Mouse (Mus musculus) forebrain, embryonic 14.5 days (tissue): Measurements from ENCODE around the gene Shisa2. TPM values are rescaled to one million over a fixed set of nuclear protein-coding genes. Genes with fewer than 3 reads are reported as not detected.

Experiments
- ATAC-seq: fragments of 200-750 bp; cut with Nextera tagmentation; 2 replicates; pipeline ENCODE4 v1.8.0; 2017; ENCODE audit warnings: mild to moderate bottlenecking, moderate library complexity
- DNase-seq: peaks from one replicate; pipeline ENCODE4 v3.0.0-alpha.2; 2015; ENCODE audit warnings: low spot score
- H3K27ac ChIP-seq: fragments of 300-500 bp; sonication (generic); 2 replicates; pipeline ENCODE4 v1.5.1; 2014; ENCODE audit warnings: low read depth, mild to moderate bottlenecking, control low read depth, low read length, moderate library complexity
- H3K27me3 ChIP-seq: fragments of 300-500 bp; sonication (generic); replicated peaks from 2 replicates; pipeline ENCODE4 v1.6.1; 2014; ENCODE audit warnings: low read length, control low read depth, mixed read lengths; ENCODE audit not compliant: control insufficient read depth, insufficient read depth
- H3K36me3 ChIP-seq: fragments of 300-500 bp; sonication (generic); 2 replicates; pipeline ENCODE4 v1.6.1; 2014; ENCODE audit warnings: low read length, control low read depth; ENCODE audit not compliant: control insufficient read depth, insufficient read depth
- H3K4me1 ChIP-seq: fragments of 300-500 bp; sonication (generic); 2 replicates; pipeline ENCODE4 v1.6.1; 2014; ENCODE audit warnings: antibody characterized with exemption, low read length, control low read depth; ENCODE audit not compliant: control insufficient read depth, insufficient read depth
- H3K4me2 ChIP-seq: fragments of 300-500 bp; sonication (generic); 2 replicates; pipeline ENCODE4 v1.6.1; 2014; ENCODE audit warnings: mild to moderate bottlenecking, control low read depth, low read length
- H3K4me3 ChIP-seq: fragments of 300-500 bp; sonication (generic); 2 replicates; pipeline ENCODE4 v1.5.1; 2014; ENCODE audit warnings: low read depth, low read length, control low read depth
- H3K9ac ChIP-seq: fragments of 300-500 bp; sonication (generic); 2 replicates; pipeline ENCODE4 v1.6.1; 2014; ENCODE audit warnings: mild to moderate bottlenecking, low read length, control low read depth, moderate library complexity
- H3K9me3 ChIP-seq: fragments of 300-500 bp; sonication (generic); replicated peaks from 2 replicates; pipeline ENCODE4 v1.6.1; 2016; ENCODE audit warnings: low read length, control low read depth, mixed read lengths; ENCODE audit not compliant: control insufficient read depth
- WGBS: fragments of 180-500 bp; shearing (Covaris S2); extraction: QIAGEN DNeasy Blood & Tissue Kit; methylation state at CpG from one replicate; pipeline ENCODE4 v1.1.7; 2014; 5-methylcytosine and 5-hydroxymethylcytosine counted together
- polyA plus RNA-seq: library from polyadenylated mRNA; unstranded; fragments of >200 nt; fragmentation: Nextera tagmentation; extraction: Ambion mirVana; gene quantifications from 2 replicates; pipeline ENCODE4 v1.2.1, GENCODE M21; 2014

The Shisa2 gene
- polyA plus RNA-seq, 1 experiment from 2014 or later: 17.6 TPM

GRCm38 (mm10) chr14:59638906-59639703 is 14.0 kb downstream of the Shisa2 start:
- ATAC-seq (no peak), DNase-seq (no peak)
- Histone ChIP-seq H3K36me3 (no peaks in the 10 kb centered on the region), H3K4me3 (no peak overlapping the region), H3K4me2 (no peak overlapping the region), H3K27me3 (no peaks in the 10 kb centered on the region), H3K9ac (no peak overlapping the region), H3K4me1 (no peaks in the 10 kb centered on the region), H3K27ac (no peak overlapping the region), H3K9me3 (no peaks in the 10 kb centered on the region)
- 57% methylated on average over 7 of the region's 7 CpGs for WGBS

GRCm38 (mm10) chr14:59641856-59642255 is 16.7 kb downstream of the Shisa2 start:
- ATAC-seq: no peak
- no peaks in the 10 kb centered on the region for H3K36me3 ChIP-seq
- no peak overlapping the region for H3K27ac ChIP-seq
- no peaks in the 10 kb centered on the region for H3K9me3 ChIP-seq
- no peak for DNase-seq
- no peak overlapping the region for H3K4me3 ChIP-seq
- H3K27me3 ChIP-seq: no peaks in the 10 kb centered on the region
- no peaks in the 10 kb centered on the region for H3K4me1 ChIP-seq
- 47% methylated on average over 5 of the region's 5 CpGs for WGBS
- no peak overlapping the region for H3K4me2 ChIP-seq
- no peak overlapping the region for H3K9ac ChIP-seq

GRCm38 (mm10) chr14:59643582-59643981 is 18.5 kb downstream of the Shisa2 start:
- WGBS: 89% methylated on average over 12 of the region's 12 CpGs
- no peak for ATAC-seq

GRCm38 (mm10) chr14:59644166-59644565 is 19.1 kb downstream of the Shisa2 start:
- no peak overlapping the region for H3K27ac ChIP-seq
- no peaks in the 10 kb centered on the region for H3K9me3 ChIP-seq
- WGBS: 83% methylated on average over 1 of the region's 1 CpGs
- DNase-seq (no peak), ATAC-seq (no peak)
- peaks cover 2% of the 10 kb centered on the region; the same call in 1 of the 2 replicates for H3K4me1 ChIP-seq
- H3K4me3 ChIP-seq: no peak overlapping the region
- no peaks in the 10 kb centered on the region for H3K36me3 ChIP-seq
- H3K9ac ChIP-seq: no peak overlapping the region
- H3K4me2 ChIP-seq: no peak overlapping the region
- no peaks in the 10 kb centered on the region for H3K27me3 ChIP-seq

More at GRCm38 (mm10) chr14:59643582-59643981, 18.5 kb downstream of the Shisa2 start:
- H3K4me2 ChIP-seq: no peak overlapping the region
- no peak overlapping the region for H3K9ac ChIP-seq
- no peak overlapping the region for H3K27ac ChIP-seq
- no peak for DNase-seq
- no peaks in the 10 kb centered on the region for H3K27me3 ChIP-seq
- peaks cover 2% of the 10 kb centered on the region; the same call in 1 of the 2 replicates for H3K4me1 ChIP-seq
- no peaks in the 10 kb centered on the region for H3K9me3 ChIP-seq
- no peaks in the 10 kb centered on the region for H3K36me3 ChIP-seq
- H3K4me3 ChIP-seq: no peak overlapping the region

- no peak for DNase-seq
- H3K9me3 ChIP-seq: no peaks in the 10 kb centered on the region
Measured at GRCm38 (mm10) chr14:59644896-59645295, 19.8 kb downstream of the Shisa2 start.

GRCm38 (mm10) chr14:59646826-59647697 is 22.0 kb downstream of the Shisa2 start:
- no peak overlapping the region for H3K27ac ChIP-seq
- no peak overlapping the region for H3K4me2 ChIP-seq
- DNase-seq (no peak), ATAC-seq (no peak)
- H3K36me3 ChIP-seq: no peaks in the 10 kb centered on the region
- H3K9me3 ChIP-seq: no peaks in the 10 kb centered on the region
- no peak overlapping the region for H3K9ac ChIP-seq
- WGBS: 78% methylated on average over 16 of the region's 16 CpGs
- no peak overlapping the region for H3K4me3 ChIP-seq
- H3K4me1 ChIP-seq: peaks cover 2% of the 10 kb centered on the region; the same call in 1 of the 2 replicates
- no peaks in the 10 kb centered on the region for H3K27me3 ChIP-seq

More at GRCm38 (mm10) chr14:59644896-59645295, 19.8 kb downstream of the Shisa2 start:
- Histone ChIP-seq H3K9ac (no peak overlapping the region), H3K27me3 (no peaks in the 10 kb centered on the region), H3K27ac (no peak overlapping the region), H3K36me3 (no peaks in the 10 kb centered on the region), H3K4me2 (no peak overlapping the region), H3K4me3 (no peak overlapping the region), H3K4me1 (peaks cover 2% of the 10 kb centered on the region; the same call in 1 of the 2 replicates)
- no peak for ATAC-seq
- WGBS: 77% methylated on average over 3 of the region's 3 CpGs

GRCm38 (mm10) chr14:59648611-59649010 is 23.5 kb downstream of the Shisa2 start:
- 84% methylated on average over 10 of the region's 10 CpGs for WGBS
- H3K4me2 ChIP-seq: no peak overlapping the region
- H3K4me3 ChIP-seq: no peak overlapping the region
- peaks cover 2% of the 10 kb centered on the region; the same call in 1 of the 2 replicates for H3K4me1 ChIP-seq
- H3K27ac ChIP-seq: no peak overlapping the region
- DNase-seq (no peak), ATAC-seq (no peak)
- no peak overlapping the region for H3K9ac ChIP-seq
- no peaks in the 10 kb centered on the region for H3K36me3 ChIP-seq
- no peaks in the 10 kb centered on the region for H3K27me3 ChIP-seq
- H3K9me3 ChIP-seq: no peaks in the 10 kb centered on the region

GRCm38 (mm10) chr14:59649337-59649736 is 24.2 kb downstream of the Shisa2 start:
- no peaks in the 10 kb centered on the region for H3K27me3 ChIP-seq
- no peak overlapping the region for H3K9ac ChIP-seq
- peaks cover 2% of the 10 kb centered on the region; the same call in 1 of the 2 replicates for H3K4me1 ChIP-seq
- no peak overlapping the region for H3K27ac ChIP-seq
- no peak overlapping the region for H3K4me3 ChIP-seq
- DNase-seq: no peak
- H3K36me3 ChIP-seq: no peaks in the 10 kb centered on the region
- H3K9me3 ChIP-seq: no peaks in the 10 kb centered on the region
- no peak overlapping the region for H3K4me2 ChIP-seq
- ATAC-seq: no peak
- WGBS: 82% methylated on average over 6 of the region's 6 CpGs
